Mouse (Mus musculus) spleen, adult 18-20 months (tissue): ENCODE data around the gene S100a14.

ENCODE experiments used
- DNase-seq, 2 experiments: peaks; one replicate each; pipeline ENCODE4 v3.0.0; 2022; ENCODE audit warnings: mixed read lengths in 2 of 2

The S100a14 gene

GRCm38 (mm10) chr3:90525421-90525820 lies 1.2 kb upstream of the S100a14 start:
- DNase-seq = no peak

DNA sequence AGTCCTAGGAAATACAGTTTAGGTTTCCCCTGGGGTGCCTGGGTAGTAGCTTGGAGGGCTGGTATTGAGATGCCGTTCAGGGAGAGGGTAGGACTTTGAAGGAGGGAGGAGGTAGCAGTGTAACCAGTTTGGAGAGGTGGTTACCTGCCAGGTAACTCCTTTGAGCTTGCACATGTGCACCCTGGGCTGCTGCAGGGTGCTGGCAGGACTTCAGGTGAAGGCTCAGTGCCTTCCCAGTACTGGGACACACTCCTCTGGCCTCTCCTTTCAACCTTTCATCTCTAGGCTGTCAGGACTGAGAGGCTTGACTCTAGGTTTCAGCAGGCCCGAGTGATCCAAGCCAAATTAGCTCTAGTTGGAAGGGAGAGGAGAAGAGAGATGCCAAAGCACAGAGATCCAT lies 580 bp upstream of the S100a14 start:
- DNase-seq = no peak

- DNase-seq = no peak
Observed at GRCm38 (mm10) chr3:90527291-90527873, 726 bp downstream of the S100a14 start.

GRCm38 (mm10) chr3:90531713-90532112 lies 5.1 kb downstream of the S100a14 start:
- no peak for DNase-seq

- no peak for DNase-seq
Observed at GRCm38 (mm10) chr3:90535446-90535845, 8.8 kb downstream of the S100a14 start.

DNA sequence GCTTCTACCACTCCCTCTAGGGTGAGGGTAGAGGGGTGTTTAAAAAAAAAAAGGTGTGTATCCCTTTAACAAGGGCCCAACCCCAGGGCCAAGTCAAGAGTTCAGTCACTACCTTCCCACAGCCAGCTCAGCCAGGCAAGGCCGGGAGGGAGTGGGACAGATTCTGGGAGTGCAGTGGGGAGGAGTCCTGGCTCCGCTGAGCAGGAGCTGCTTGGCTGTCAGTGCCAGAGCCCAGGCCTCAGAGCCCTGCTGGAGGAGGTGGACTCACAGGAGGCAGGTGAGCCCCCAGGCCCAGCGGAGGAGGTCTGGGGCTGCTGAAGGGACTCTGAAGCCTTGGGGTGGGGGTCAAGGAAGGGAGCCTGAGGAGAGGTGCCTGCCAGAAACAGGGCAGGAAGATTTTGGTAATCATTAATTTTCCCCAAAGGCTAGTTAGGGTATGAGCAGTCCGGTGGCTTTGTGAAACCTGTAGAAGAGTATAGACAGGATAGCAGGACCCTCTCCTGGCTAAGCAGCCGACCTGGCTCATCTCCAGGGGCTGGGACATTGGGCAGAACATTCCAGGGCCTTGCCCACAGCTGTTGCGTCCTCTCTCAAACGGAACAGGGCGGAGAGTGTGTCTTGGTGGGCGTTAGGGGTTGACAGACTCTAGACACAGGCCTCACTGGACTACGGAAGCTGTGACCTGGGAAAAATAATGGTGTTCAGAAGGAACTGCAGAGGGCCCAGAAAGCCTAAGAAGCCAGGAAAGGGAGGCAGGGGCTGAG lies 10.7 kb downstream of the S100a14 start, which contains the start of gene S100a16:
Gene S100a16 (plus strand): TSS at position 114 of the 764 bp plus-strand sequence.
- no peak for DNase-seq

GRCm38 (mm10) chr3:90537905-90538296 lies 11.2 kb downstream of the S100a14 start:
- DNase-seq = no peak

- DNase-seq = no peak
Observed at GRCm38 (mm10) chr3:90540904-90541303, 14.2 kb downstream of the S100a14 start.

DNA sequence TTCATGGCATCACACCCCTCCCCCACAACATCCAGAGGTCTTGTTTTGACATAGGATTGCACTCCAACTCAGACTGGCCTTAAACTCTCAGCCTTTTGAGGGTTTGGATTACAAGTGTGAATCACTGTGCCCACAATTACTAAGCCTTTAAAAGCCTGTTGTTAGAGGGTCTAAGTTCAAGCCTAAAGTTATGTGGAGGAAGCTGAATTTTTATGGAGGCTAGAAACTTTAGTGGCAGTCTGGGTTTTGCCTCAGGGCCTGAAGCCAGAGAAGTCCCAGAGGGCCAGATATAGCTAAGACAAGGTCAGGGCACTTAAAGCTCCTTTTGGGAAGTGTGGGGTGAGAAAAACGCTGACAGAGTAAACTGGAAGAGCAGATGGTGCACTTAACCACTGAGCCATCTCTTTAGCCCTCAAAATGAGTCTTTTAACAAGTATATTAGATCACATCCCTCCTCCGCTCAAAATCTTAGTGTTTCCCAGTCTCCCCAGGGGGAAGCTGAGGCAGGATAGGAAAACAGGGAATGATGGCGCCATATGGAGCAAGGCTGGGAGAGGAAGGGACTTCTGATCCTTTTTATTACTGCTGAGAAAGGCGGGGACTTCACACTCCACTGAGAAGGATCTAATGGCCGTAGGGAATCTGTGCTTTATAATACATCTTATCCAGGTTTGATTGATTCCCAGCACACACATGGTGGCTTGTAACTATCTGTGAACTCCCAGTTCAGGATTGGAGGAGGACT lies 23.2 kb downstream of the S100a14 start:
- DNase-seq = no peak

DNA sequence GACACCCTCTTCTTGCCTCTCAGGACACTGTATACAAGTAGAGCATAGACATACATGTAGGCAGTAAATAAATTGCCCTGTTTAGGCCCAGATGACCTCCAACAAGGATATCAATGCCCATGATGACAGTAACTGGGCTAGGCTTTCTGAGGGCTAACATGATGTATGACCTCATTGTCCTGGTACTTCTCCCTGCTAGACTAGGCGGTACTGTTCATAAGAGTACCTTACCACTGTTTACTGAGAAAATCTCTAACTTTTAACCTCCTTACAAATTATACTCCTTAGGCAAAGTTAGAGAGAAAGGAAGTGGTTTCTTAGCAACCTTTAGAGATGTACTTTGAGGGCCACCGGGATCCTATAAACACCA lies 23.8 kb downstream of the S100a14 start:
- DNase-seq = no peak

GRCm38 (mm10) chr3:90552231-90552630 lies 25.6 kb downstream of the S100a14 start:
- DNase-seq = no peak

- DNase-seq = no peak
Observed at GRCm38 (mm10) chr3:90555954-90556353, 29.3 kb downstream of the S100a14 start.

DNA sequence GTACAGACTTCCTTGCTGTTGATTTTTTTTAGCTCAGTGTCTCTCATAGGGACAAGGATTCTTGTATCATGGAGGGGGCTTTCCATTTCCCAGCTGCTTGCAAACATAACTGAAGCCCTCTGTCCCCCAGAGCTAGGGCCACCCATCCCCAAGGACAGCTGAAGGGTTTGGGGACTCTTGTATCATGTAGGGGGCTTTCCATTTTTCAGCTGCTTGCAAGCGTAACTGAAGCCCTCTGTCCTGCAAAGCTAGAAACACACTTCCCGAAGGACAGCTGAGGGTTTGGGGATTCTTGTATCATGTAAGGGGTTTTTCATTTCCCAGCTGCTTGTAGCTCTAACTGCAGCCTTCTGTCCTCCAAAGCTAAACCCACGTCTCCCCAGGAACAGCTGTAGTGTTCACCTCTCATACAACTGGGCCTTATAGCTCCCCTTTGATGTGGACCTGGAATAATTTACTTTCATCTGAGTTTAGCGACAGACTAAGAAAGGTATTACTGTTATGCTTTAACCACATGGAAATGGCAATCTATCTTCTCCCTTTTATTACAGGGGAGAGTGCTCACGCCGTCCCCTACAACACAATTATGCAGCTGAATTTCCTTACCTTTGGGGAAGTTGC lies 33.5 kb downstream of the S100a14 start, which contains the start of gene S100a3:
Gene S100a3 (plus strand): TSS at position 571 of the 621 bp plus-strand sequence.
- no peak for DNase-seq

DNA sequence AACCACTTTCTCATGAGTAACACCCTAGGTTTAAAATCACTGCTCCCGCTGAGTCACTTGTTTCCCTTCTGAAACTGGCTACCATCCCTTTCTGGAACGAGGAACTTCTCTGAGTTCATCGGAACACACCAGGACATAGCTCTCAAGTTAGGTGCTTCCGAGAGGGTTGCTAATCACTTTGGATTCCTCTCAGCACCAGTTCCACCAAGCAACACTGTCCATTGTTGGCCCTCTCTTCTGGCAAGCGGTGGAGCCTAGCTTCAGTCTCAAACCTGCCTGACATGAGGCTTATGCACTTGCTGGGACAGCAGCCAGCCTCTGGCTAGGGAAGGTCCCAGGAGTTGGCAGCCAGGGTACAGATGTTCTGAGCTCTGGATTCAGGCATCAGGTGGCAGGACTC lies 48.0 kb downstream of the S100a14 start:
- no peak for DNase-seq

- no peak for DNase-seq
Observed at GRCm38 (mm10) chr3:90575320-90575719, 48.7 kb downstream of the S100a14 start.

- no peak for DNase-seq
Observed at GRCm38 (mm10) chr3:90576351-90577001, 49.8 kb downstream of the S100a14 start.
